In the genomic region with DNA sequence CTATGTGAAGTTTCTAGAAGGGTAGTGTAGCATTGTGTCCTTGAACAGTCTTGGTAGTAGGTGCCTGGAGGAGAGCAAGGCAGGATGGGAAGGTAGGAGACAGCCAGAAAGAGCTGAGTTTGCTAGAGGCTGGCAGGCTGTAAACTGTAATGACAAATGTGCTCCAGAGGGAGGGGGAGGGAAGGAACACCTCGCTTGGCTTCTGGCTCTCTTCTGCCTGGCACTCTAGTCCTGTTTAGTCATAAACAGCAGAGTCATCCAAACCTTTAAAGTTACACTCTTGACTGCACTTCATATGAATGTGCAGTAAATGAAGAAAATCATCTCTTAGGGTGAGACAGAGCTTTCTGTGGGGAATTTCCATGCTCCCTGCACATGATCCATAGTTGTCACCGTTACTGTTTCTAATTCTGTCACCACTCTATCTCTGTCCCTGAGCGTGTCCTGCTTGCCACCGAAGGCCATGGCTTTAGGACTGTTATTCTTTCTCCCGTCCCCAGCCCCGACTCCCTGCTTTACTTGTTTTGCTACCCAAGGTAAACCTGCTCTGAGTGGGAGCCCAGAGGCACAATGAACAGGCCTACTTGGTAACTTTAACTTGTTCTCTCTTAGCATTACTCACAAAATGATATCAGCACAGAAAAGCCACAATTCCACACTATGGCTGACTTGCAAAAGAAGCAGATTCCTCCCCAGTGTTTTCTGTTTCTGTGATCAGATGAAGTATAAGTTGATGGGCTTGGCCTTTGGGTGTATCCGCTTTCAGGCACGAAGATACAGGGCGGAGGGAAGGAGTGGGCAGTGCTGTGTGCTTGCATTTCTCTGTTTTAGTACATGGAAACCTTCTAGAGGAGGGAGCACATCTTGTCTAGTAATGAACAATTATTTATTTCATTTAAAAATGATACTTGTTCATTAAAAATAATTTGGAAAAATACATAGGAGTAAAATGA, we compare ENCODE assay signal across 8 mouse cellular contexts.
A peak's percentile ranks its signal among the peaks of the same experiment; 100 is the strongest.
DNase-seq lines count a peak whose midpoint lies in the region; ATAC-seq lines count a peak whose summit lies in the region.

No protein-coding gene starts in this region.

- H3K9me3 ChIP-seq in forebrain, embryonic 15.5 days: no peaks in the 10 kb centered on the region
- H3K9me3 ChIP-seq in midbrain, embryonic 10.5 days (replicated peaks): no peaks in the 10 kb centered on the region

- H3K9ac ChIP-seq in forebrain, embryonic 15.5 days (replicated peaks): no peak overlapping the region

- peak; percentile 25 to 29 for DNase-seq in left cerebral cortex, adult 18-20 months (ENCODE audit: low spot score in 2 of 2)
- no peak for DNase-seq in left cerebral cortex, postnatal 10 days (ENCODE audit: extremely low spot score in 1 of 2, low spot score in 2 of 2)
- peak; percentile 73 for DNase-seq in adrenal gland, postnatal 10 days
- DNase-seq in heart, postnatal 36 days: peak; percentile 24 to 46
- DNase-seq in left cerebral cortex, postnatal 36 days (ENCODE audit: low spot score in 2 of 2): peak; percentile 26 to 30
- DNase-seq in midbrain, embryonic 10.5 days (ENCODE audit: low spot score): no peak
- DNase-seq in retina, embryonic 14.5 days (ENCODE audit: low spot score): no peak

- no peaks in the 10 kb centered on the region for H3K27me3 ChIP-seq in forebrain, embryonic 15.5 days
- H3K27me3 ChIP-seq in midbrain, embryonic 10.5 days (ENCODE audit: low read depth, poor library complexity, severe bottlenecking): no peaks in the 10 kb centered on the region

- peaks cover 13% of the 10 kb centered on the region; the same call in 1 of the 2 replicates for H3K4me1 ChIP-seq in forebrain, embryonic 15.5 days
- peaks cover 16% of the 10 kb centered on the region for H3K4me1 ChIP-seq in midbrain, embryonic 10.5 days

- H3K4me3 ChIP-seq in forebrain, embryonic 15.5 days: no peak overlapping the region
- H3K4me3 ChIP-seq in midbrain, embryonic 10.5 days: no peak overlapping the region

- peak; percentile 78 for ATAC-seq in forebrain, embryonic 15.5 days (replicated peaks)

- no peaks in the 10 kb centered on the region for H3K36me3 ChIP-seq in forebrain, embryonic 15.5 days
- H3K36me3 ChIP-seq in midbrain, embryonic 10.5 days: no peaks in the 10 kb centered on the region

- intact Hi-C loops in left cerebral cortex, postnatal 10 days (cut with DNase I): no loop called here
- intact Hi-C loops in heart, postnatal 36 days (cut with DNase I): loop anchor here (1.0 to 5.0 kb wide), 2 partner anchors 60 to 269 kb away; no protein-coding TSS in a partner anchor
- intact Hi-C loops in left cerebral cortex, postnatal 36 days (cut with DNase I): no loop called here

- no peak overlapping the region for H3K4me2 ChIP-seq in forebrain, embryonic 15.5 days (replicated peaks)

- 70% methylated on average over 9 of the region's 9 CpGs for WGBS in forebrain, embryonic 15.5 days
- 69% methylated on average over 9 of the region's 9 CpGs for WGBS in midbrain, embryonic 10.5 days

- H3K27ac ChIP-seq in forebrain, embryonic 15.5 days (replicated peaks): no peak overlapping the region
- H3K27ac ChIP-seq in midbrain, embryonic 10.5 days (replicated peaks): no peak overlapping the region

Comparison
In these comparisons a context has a peak if more than half of its experiments do, and no peak if none do; other contexts are left out.
1. DNase-seq: peak in left cerebral cortex, adult 18-20 months (2 of 2), adrenal gland, postnatal 10 days (single experiment), heart, postnatal 36 days (2 of 2) and left cerebral cortex, postnatal 36 days (2 of 2); none in left cerebral cortex, postnatal 10 days (0 of 2), midbrain, embryonic 10.5 days (single experiment) and retina, embryonic 14.5 days (single experiment).